In genomic region chr8:104633156-104633744, GRCm38 (mm10) we compare ENCODE assay signal across 16 mouse cellular contexts. TPM values are rescaled to one million over a fixed set of nuclear protein-coding genes. Genes with fewer than 3 reads are reported as not detected.
DNase-seq lines count a peak whose midpoint lies in the region; ATAC-seq and TF ChIP-seq lines count a peak whose summit lies in the region.
"Had no signal": no experiment of that assay in that cellular context is flagged by ENCODE, and none has a peak within 500 bp of the region (broad histone marks: within the 10 kb centered on the region; RNA-seq: fewer than 3 reads in every experiment).

No protein-coding gene starts in this region.

- H3K9me3 ChIP-seq in midbrain, embryonic 15.5 days, result no peaks in the 10 kb centered on the region
- no peaks in the 10 kb centered on the region for H3K9me3 ChIP-seq in midbrain, embryonic 10.5 days (replicated peaks)
- no peaks in the 10 kb centered on the region for H3K9me3 ChIP-seq in heart, embryonic 16.5 days (replicated peaks; ENCODE audit: control insufficient read depth, low read length)
- H3K9me3 ChIP-seq in hindbrain, embryonic 10.5 days, result no peaks in the 10 kb centered on the region
- H3K9me3 ChIP-seq: embryonic facial prominence, embryonic 12.5 days; forebrain, embryonic 12.5 days; intestine, embryonic 15.5 days; limb, embryonic 13.5 days; lung, embryonic 15.5 days had no signal

- peaks cover 12% of the 10 kb centered on the region for H3K4me1 ChIP-seq in midbrain, embryonic 15.5 days
- H3K4me1 ChIP-seq in midbrain, embryonic 10.5 days, result peaks cover 30% of the 10 kb centered on the region
- peaks cover 23% of the 10 kb centered on the region for H3K4me1 ChIP-seq in heart, embryonic 16.5 days (ENCODE audit: control insufficient read depth, insufficient read depth, low read length)
- H3K4me1 ChIP-seq in hindbrain, embryonic 10.5 days (replicated peaks), result peaks cover 27% of the 10 kb centered on the region

- H3K4me2 ChIP-seq in midbrain, embryonic 15.5 days, result no peak overlapping the region
- H3K4me2 ChIP-seq in heart, embryonic 16.5 days (ENCODE audit: low read depth, low read length), result no peak overlapping the region
- H3K4me2 ChIP-seq: embryonic facial prominence, embryonic 12.5 days; forebrain, embryonic 12.5 days; intestine, embryonic 15.5 days; lung, embryonic 15.5 days had no signal

- intact Hi-C loops in gastrocnemius, adult 2 months (cut with DNase I), result no loop called here

- H3K27ac ChIP-seq in midbrain, embryonic 15.5 days, result peak overlapping the region; percentile 45; the same call in 1 of the 2 replicates
- no peak overlapping the region for H3K27ac ChIP-seq in midbrain, embryonic 10.5 days (replicated peaks)
- peak overlapping the region; percentile 78 for H3K27ac ChIP-seq in gastrocnemius, adult 2 months
- peak overlapping the region; percentile 62 for H3K27ac ChIP-seq in heart, embryonic 16.5 days (ENCODE audit: low read length)
- no peak overlapping the region for H3K27ac ChIP-seq in hindbrain, embryonic 10.5 days
- H3K27ac ChIP-seq: embryonic facial prominence, embryonic 12.5 days; forebrain, embryonic 12.5 days; intestine, embryonic 15.5 days; limb, embryonic 13.5 days; lung, embryonic 15.5 days had no signal

- peaks cover 8% of the 10 kb centered on the region for H3K27me3 ChIP-seq in midbrain, embryonic 15.5 days (replicated peaks)
- H3K27me3 ChIP-seq in midbrain, embryonic 10.5 days (ENCODE audit: low read depth, poor library complexity, severe bottlenecking), result peaks cover 40% of the 10 kb centered on the region
- H3K27me3 ChIP-seq in heart, embryonic 16.5 days (ENCODE audit: control insufficient read depth, insufficient read depth, low read length), result no peaks in the 10 kb centered on the region
- H3K27me3 ChIP-seq in hindbrain, embryonic 10.5 days (ENCODE audit: insufficient read depth, poor library complexity, severe bottlenecking), result peaks cover 43% of the 10 kb centered on the region

- DNase-seq in adrenal gland, adult 2 months, result peak; percentile 66
- DNase-seq in adrenal gland, postnatal 4 days (ENCODE audit: low spot score in 2 of 2), result no peak
- DNase-seq in midbrain, embryonic 10.5 days (ENCODE audit: low spot score), result no peak
- DNase-seq in gastrocnemius, adult 2 months, result peak; percentile 64
- DNase-seq in hindbrain, embryonic 10.5 days (ENCODE audit: low spot score), result no peak
- DNase-seq: cerebellum, postnatal 10 days had no signal

- 0 out of 2 replicates have a peak, but pooled peaks cover 8% of the 10 kb centered on the region for H3K36me3 ChIP-seq in midbrain, embryonic 15.5 days (replicated peaks)
- H3K36me3 ChIP-seq in midbrain, embryonic 10.5 days, result peaks cover 19% of the 10 kb centered on the region
- peaks cover 20% of the 10 kb centered on the region for H3K36me3 ChIP-seq in heart, embryonic 16.5 days (ENCODE audit: control insufficient read depth, insufficient read depth)
- peaks cover 18% of the 10 kb centered on the region for H3K36me3 ChIP-seq in hindbrain, embryonic 10.5 days
- H3K36me3 ChIP-seq: embryonic facial prominence, embryonic 12.5 days; intestine, embryonic 15.5 days had no signal

- H3K9ac ChIP-seq in midbrain, embryonic 15.5 days, result no peak overlapping the region
- H3K9ac ChIP-seq in heart, embryonic 16.5 days (ENCODE audit: low read length), result 0 out of 2 replicates have a peak overlapping the region, but pooled peaks have one; percentile 33
- H3K9ac ChIP-seq: embryonic facial prominence, embryonic 12.5 days; forebrain, embryonic 12.5 days; intestine, embryonic 15.5 days; limb, embryonic 13.5 days; lung, embryonic 15.5 days had no signal

- H3K4me3 ChIP-seq in midbrain, embryonic 15.5 days, result no peak overlapping the region
- no peak overlapping the region for H3K4me3 ChIP-seq in midbrain, embryonic 10.5 days
- no peak overlapping the region for H3K4me3 ChIP-seq in gastrocnemius, adult 2 months
- no peak overlapping the region for H3K4me3 ChIP-seq in heart, embryonic 16.5 days (ENCODE audit: low read length)
- no peak overlapping the region for H3K4me3 ChIP-seq in hindbrain, embryonic 10.5 days
- H3K4me3 ChIP-seq: embryonic facial prominence, embryonic 12.5 days; forebrain, embryonic 12.5 days; intestine, embryonic 15.5 days; limb, embryonic 13.5 days; lung, embryonic 15.5 days had no signal

- 67% methylated on average over 9 of the region's 9 CpGs for WGBS in midbrain, embryonic 15.5 days
- whole genome bisulfite sequencing in midbrain, embryonic 10.5 days, result 62% methylated on average over 9 of the region's 9 CpGs
- 45% methylated on average over 9 of the region's 9 CpGs for WGBS in heart, embryonic 16.5 days
- WGBS in hindbrain, embryonic 10.5 days, result 66% methylated on average over 9 of the region's 9 CpGs

- ATAC-seq in midbrain, embryonic 15.5 days (replicated peaks), result no peak
- no peak for ATAC-seq in heart, embryonic 16.5 days (replicated peaks; ENCODE audit: extremely low read depth, insufficient read depth, low FRiP score)
- ATAC-seq in erythroid progenitor cell, adult 5-6 weeks (replicated peaks; ENCODE audit: low FRiP score, poor library complexity, severe bottlenecking), result no peak
- ATAC-seq: intestine, embryonic 15.5 days had no signal

- no peak for TF ChIP-seq CTCF in gastrocnemius, adult 2 months (IDR thresholded peaks at IDR 0.05)

RNA-seq across cellular contexts. Expression of gene Rrad, which starts 2.1 kb away (rescaled TPM):
- 10 to 100 TPM in 1 of 2 experiments, 1 to 10 TPM in 1; 3.3 to 14.4 TPM for total RNA-seq in adrenal gland, adult 2 months (2021)
- 4.1 and 7.4 TPM in 2 replicates for polyA plus RNA-seq in adrenal gland, adult 2 months (2012; rRNA removed)
- 1 to 10 TPM; 6.0 to 6.7 TPM for total RNA-seq in adrenal gland, postnatal 4 days (2021)
- polyA plus RNA-seq in midbrain, embryonic 15.5 days (2015; fragmentation: Nextera tagmentation; extraction: Ambion mirVana), result 4.0 and 5.1 TPM in 2 replicates
- polyA plus RNA-seq in midbrain, embryonic 10.5 days (2016; fragmentation: Nextera tagmentation; extraction: Ambion mirVana), result 1.3 and 2.0 TPM in 2 replicates
- 1 to 10 TPM; 2.8 to 3.1 TPM for total RNA-seq in gastrocnemius, adult 2 months (2021)
- polyA plus RNA-seq in heart, embryonic 16.5 days (2015; fragmentation: Nextera tagmentation; extraction: Ambion mirVana), result 289 and 293 TPM in 2 replicates
- 1.2 and 1.5 TPM in 2 replicates for polyA plus RNA-seq in hindbrain, embryonic 10.5 days (2016; fragmentation: Nextera tagmentation; extraction: Ambion mirVana)
- total RNA-seq in erythroid progenitor cell, adult 5-6 weeks (2015; ENCODE audit: low replicate concordance), result 2.2 TPM in 1 of 2 replicates, not detected in the other
- not detected in 2 replicates for total RNA-seq in erythroid progenitor cell, adult 5-6 weeks (2017; ENCODE audit: low replicate concordance)

RNA-seq across cellular contexts. Expression of gene Ciao2b, which starts 8.5 kb away (rescaled TPM):
- total RNA-seq in adrenal gland, adult 2 months (2021), result 10 to 100 TPM; 44.9 to 47.9 TPM
- polyA plus RNA-seq in adrenal gland, adult 2 months (2012; rRNA removed), result 24.2 and 26.0 TPM in 2 replicates
- 10 to 100 TPM; 32.4 to 36.2 TPM for total RNA-seq in adrenal gland, postnatal 4 days (2021)
- 132 and 140 TPM in 2 replicates for polyA plus RNA-seq in midbrain, embryonic 15.5 days (2015; fragmentation: Nextera tagmentation; extraction: Ambion mirVana)
- polyA plus RNA-seq in midbrain, embryonic 10.5 days (2016; fragmentation: Nextera tagmentation; extraction: Ambion mirVana), result 107 and 110 TPM in 2 replicates
- total RNA-seq in gastrocnemius, adult 2 months (2021), result 10 to 100 TPM; 33.8 to 42.3 TPM
- polyA plus RNA-seq in heart, embryonic 16.5 days (2015; fragmentation: Nextera tagmentation; extraction: Ambion mirVana), result 171 and 196 TPM in 2 replicates
- 111 and 121 TPM in 2 replicates for polyA plus RNA-seq in hindbrain, embryonic 10.5 days (2016; fragmentation: Nextera tagmentation; extraction: Ambion mirVana)
- 9.7 and 18.9 TPM in 2 replicates for total RNA-seq in erythroid progenitor cell, adult 5-6 weeks (2015; ENCODE audit: low replicate concordance)
- 8.1 and 10.8 TPM in 2 replicates for total RNA-seq in erythroid progenitor cell, adult 5-6 weeks (2017; ENCODE audit: low replicate concordance)

RNA-seq across cellular contexts. Expression of gene Cdh16, which starts 9.1 kb away (rescaled TPM):
- not detected for total RNA-seq in adrenal gland, adult 2 months (2021)
- polyA plus RNA-seq in adrenal gland, adult 2 months (2012; rRNA removed), result not detected in 2 replicates
- 10 to 100 TPM in 1 of 2 experiments, 1 to 10 TPM in 1; 2.1 to 83.8 TPM for total RNA-seq in adrenal gland, postnatal 4 days (2021)
- polyA plus RNA-seq in midbrain, embryonic 15.5 days (2015; fragmentation: Nextera tagmentation; extraction: Ambion mirVana), result not detected in 2 replicates
- not detected in 2 replicates for polyA plus RNA-seq in midbrain, embryonic 10.5 days (2016; fragmentation: Nextera tagmentation; extraction: Ambion mirVana)
- not detected for total RNA-seq in gastrocnemius, adult 2 months (2021)
- polyA plus RNA-seq in heart, embryonic 16.5 days (2015; fragmentation: Nextera tagmentation; extraction: Ambion mirVana), result 20.1 and 25.9 TPM in 2 replicates
- polyA plus RNA-seq in hindbrain, embryonic 10.5 days (2016; fragmentation: Nextera tagmentation; extraction: Ambion mirVana), result not detected in 2 replicates
- total RNA-seq in erythroid progenitor cell, adult 5-6 weeks (2015; ENCODE audit: low replicate concordance), result not detected in 2 replicates
- total RNA-seq in erythroid progenitor cell, adult 5-6 weeks (2017; ENCODE audit: low replicate concordance), result not detected in 2 replicates
- total RNA-seq: hematopoietic stem cell, adult 5-6 weeks; layer of hippocampus, postnatal 14 days had no signal
- polyA plus RNA-seq: embryonic facial prominence, embryonic 12.5 days; forebrain, embryonic 12.5 days; limb, embryonic 13.5 days had no signal

RNA-seq across cellular contexts. Expression of gene Pdp2, which starts 42.0 kb away (rescaled TPM):
- total RNA-seq in adrenal gland, adult 2 months (2021), result 10 to 100 TPM; 30.7 to 37.3 TPM
- 6.5 and 7.6 TPM in 2 replicates for polyA plus RNA-seq in adrenal gland, adult 2 months (2012; rRNA removed)
- total RNA-seq in adrenal gland, postnatal 4 days (2021), result 10 to 100 TPM; 17.0 to 17.6 TPM
- 20.0 and 20.9 TPM in 2 replicates for polyA plus RNA-seq in midbrain, embryonic 15.5 days (2015; fragmentation: Nextera tagmentation; extraction: Ambion mirVana)
- polyA plus RNA-seq in midbrain, embryonic 10.5 days (2016; fragmentation: Nextera tagmentation; extraction: Ambion mirVana), result 14.3 and 16.5 TPM in 2 replicates
- 1 to 10 TPM; 4.0 to 4.6 TPM for total RNA-seq in gastrocnemius, adult 2 months (2021)
- 6.2 and 6.7 TPM in 2 replicates for polyA plus RNA-seq in heart, embryonic 16.5 days (2015; fragmentation: Nextera tagmentation; extraction: Ambion mirVana)
- polyA plus RNA-seq in hindbrain, embryonic 10.5 days (2016; fragmentation: Nextera tagmentation; extraction: Ambion mirVana), result 12.7 and 13.3 TPM in 2 replicates
- 0.36 and 2.1 TPM in 2 replicates for total RNA-seq in erythroid progenitor cell, adult 5-6 weeks (2015; ENCODE audit: low replicate concordance)
- 1.2 and 1.7 TPM in 2 replicates for total RNA-seq in erythroid progenitor cell, adult 5-6 weeks (2017; ENCODE audit: low replicate concordance)

Comparison
In these comparisons a context has a peak if more than half of its experiments do, and no peak if none do; other contexts are left out.
1. DNase-seq: peak in adrenal gland, adult 2 months (single experiment) and gastrocnemius, adult 2 months (single experiment); none in adrenal gland, postnatal 4 days (0 of 2), midbrain, embryonic 10.5 days (single experiment) and hindbrain, embryonic 10.5 days (single experiment).
2. H3K27ac ChIP-seq: peak in midbrain, embryonic 15.5 days (single experiment), gastrocnemius, adult 2 months (single experiment) and heart, embryonic 16.5 days (single experiment); none in midbrain, embryonic 10.5 days (single experiment) and hindbrain, embryonic 10.5 days (single experiment).
3. RNA of gene Rrad, which starts 2.1 kb away (polyA plus RNA-seq): 289 to 293 TPM in heart, embryonic 16.5 days; 4.1 to 7.4 TPM in adrenal gland, adult 2 months, 4.0 to 5.1 TPM in midbrain, embryonic 15.5 days, 1.2 to 1.5 TPM in hindbrain, embryonic 10.5 days and 1.3 to 2.0 TPM in midbrain, embryonic 10.5 days; every median in the first group is over 10 times any median in the second.
4. RNA of gene Cdh16, which starts 9.1 kb away (polyA plus RNA-seq): 20.1 to 25.9 TPM in heart, embryonic 16.5 days; not detected in adrenal gland, adult 2 months, not detected in midbrain, embryonic 15.5 days, not detected in midbrain, embryonic 10.5 days and not detected in hindbrain, embryonic 10.5 days; every median in the first group is over 10 times any median in the second.